Mouse (Mus musculus): ENCODE measurements around the gene Ccr10. TPM values are rescaled to one million over a fixed set of nuclear protein-coding genes. Genes with fewer than 3 reads are reported as not detected.
"Not testable (repeated sequence)": the region's sequence is repeated elsewhere in the genome, so short reads cannot be mapped to it uniquely, and the experiment has no call there.

Gene Ccr10
- polyA plus RNA-seq, 1 experiment from 2014 or later = not detected

- not testable (repeated sequence) for H3K27ac ChIP-seq (ENCODE audit: low read depth, low read length); H3K4me1 ChIP-seq (ENCODE audit: control insufficient read depth, insufficient read depth, low read length); H3K9ac ChIP-seq (ENCODE audit: low read length); H3K4me3 ChIP-seq (ENCODE audit: low read depth, low read length); DNase-seq (ENCODE audit: low spot score, missing footprints); ATAC-seq (ENCODE audit: low FRiP score); H3K4me2 ChIP-seq; H3K27me3 ChIP-seq (ENCODE audit: control insufficient read depth, insufficient read depth, low read length); H3K9me3 ChIP-seq (ENCODE audit: control insufficient read depth, low read length)
- WGBS = 100% methylated on average over 7 of the region's 9 CpGs
- peaks cover 11% of the 10 kb centered on the region for H3K36me3 ChIP-seq (ENCODE audit: control insufficient read depth, insufficient read depth, low read length)
These were observed 50.2 kb downstream of the Ccr10 start for GRCm38 (mm10) chr11:101125008-101125407.

- not testable (repeated sequence) for H3K9me3 ChIP-seq (ENCODE audit: control insufficient read depth, low read length); H3K27ac ChIP-seq (ENCODE audit: low read depth, low read length); H3K4me2 ChIP-seq; ATAC-seq (ENCODE audit: low FRiP score); H3K27me3 ChIP-seq (ENCODE audit: control insufficient read depth, insufficient read depth, low read length); H3K4me3 ChIP-seq (ENCODE audit: low read depth, low read length); DNase-seq (ENCODE audit: low spot score, missing footprints); H3K9ac ChIP-seq (ENCODE audit: low read length); H3K4me1 ChIP-seq (ENCODE audit: control insufficient read depth, insufficient read depth, low read length)
- peaks cover 11% of the 10 kb centered on the region for H3K36me3 ChIP-seq (ENCODE audit: control insufficient read depth, insufficient read depth, low read length)
- WGBS = 94% methylated on average over 8 of the region's 8 CpGs
These were observed 50.7 kb downstream of the Ccr10 start for GRCm38 (mm10) chr11:101124494-101124893.

Small RNA genes within 50 kb of the gene (microRNA-seq; reads per million reads assigned to microRNA genes)
- gene Gm27626 = not detected

Other genes with a start within 250 kb of the Ccr10 start
- gene Stat3, start 235.9 kb downstream of the Ccr10 start, polyA plus RNA-seq (2014; fragmentation: Nextera tagmentation; extraction: Ambion mirVana) = 22.8 and 24.0 TPM in 2 replicates
- 12.5 and 14.8 TPM in 2 replicates for gene Cavin1, start 204.6 kb downstream of the Ccr10 start, polyA plus RNA-seq (2014; fragmentation: Nextera tagmentation; extraction: Ambion mirVana)
- gene Atp6v0a1, start 166.0 kb downstream of the Ccr10 start, polyA plus RNA-seq (2014; fragmentation: Nextera tagmentation; extraction: Ambion mirVana) = 42.5 and 45.9 TPM in 2 replicates
- 6.0 and 6.9 TPM in 2 replicates for gene Naglu, start 105.4 kb downstream of the Ccr10 start, polyA plus RNA-seq (2014; fragmentation: Nextera tagmentation; extraction: Ambion mirVana)
- 0.10 TPM in 1 of 2 replicates, not detected in the other for gene Hsd17b1, start 97.0 kb downstream of the Ccr10 start, polyA plus RNA-seq (2014; fragmentation: Nextera tagmentation; extraction: Ambion mirVana)
- 53.2 and 53.3 TPM in 2 replicates for gene Coasy, start 92.9 kb downstream of the Ccr10 start, polyA plus RNA-seq (2014; fragmentation: Nextera tagmentation; extraction: Ambion mirVana)
- gene Mlx, start 88.2 kb downstream of the Ccr10 start, polyA plus RNA-seq (2014; fragmentation: Nextera tagmentation; extraction: Ambion mirVana) = 38.0 and 47.0 TPM in 2 replicates
- 57.0 and 64.8 TPM in 2 replicates for gene Psmc3ip, start 80.0 kb downstream of the Ccr10 start, polyA plus RNA-seq (2014; fragmentation: Nextera tagmentation; extraction: Ambion mirVana)
- gene Retreg3, start 55.5 kb downstream of the Ccr10 start, polyA plus RNA-seq (2014; fragmentation: Nextera tagmentation; extraction: Ambion mirVana) = 11.0 and 11.4 TPM in 2 replicates
- gene Tubg1, start 55.5 kb downstream of the Ccr10 start, polyA plus RNA-seq (2014; fragmentation: Nextera tagmentation; extraction: Ambion mirVana) = 96.3 and 108 TPM in 2 replicates
- 3.4 and 5.1 TPM in 2 replicates for gene Tubg2, start 19.5 kb downstream of the Ccr10 start, polyA plus RNA-seq (2014; fragmentation: Nextera tagmentation; extraction: Ambion mirVana)
- 0.30 and 0.32 TPM in 2 replicates for gene Cntnap1, start 4.9 kb downstream of the Ccr10 start, polyA plus RNA-seq (2014; fragmentation: Nextera tagmentation; extraction: Ambion mirVana)
- gene Plekhh3, start 4.1 kb downstream of the Ccr10 start, polyA plus RNA-seq (2014; fragmentation: Nextera tagmentation; extraction: Ambion mirVana) = 5.8 and 7.2 TPM in 2 replicates
- 10.4 and 10.6 TPM in 2 replicates for gene Ezh1, start 51.0 kb upstream of the Ccr10 start, polyA plus RNA-seq (2014; fragmentation: Nextera tagmentation; extraction: Ambion mirVana)
- gene Ramp2, start 70.6 kb upstream of the Ccr10 start, polyA plus RNA-seq (2014; fragmentation: Nextera tagmentation; extraction: Ambion mirVana) = 65.6 and 73.4 TPM in 2 replicates
- 122 and 130 TPM in 2 replicates for gene Vps25, start 78.3 kb upstream of the Ccr10 start, polyA plus RNA-seq (2014; fragmentation: Nextera tagmentation; extraction: Ambion mirVana)
- 4.8 and 5.2 TPM in 2 replicates for gene Wnk4, start 85.1 kb upstream of the Ccr10 start, polyA plus RNA-seq (2014; fragmentation: Nextera tagmentation; extraction: Ambion mirVana)
- gene Cntd1, start 103.6 kb upstream of the Ccr10 start, polyA plus RNA-seq (2014; fragmentation: Nextera tagmentation; extraction: Ambion mirVana) = 1.4 and 1.7 TPM in 2 replicates
- 213 and 220 TPM in 2 replicates for gene Coa3, start 103.7 kb upstream of the Ccr10 start, polyA plus RNA-seq (2014; fragmentation: Nextera tagmentation; extraction: Ambion mirVana)
- gene Becn1, start 126.8 kb upstream of the Ccr10 start, polyA plus RNA-seq (2014; fragmentation: Nextera tagmentation; extraction: Ambion mirVana) = 163 and 179 TPM in 2 replicates
- gene Psme3, start 140.8 kb upstream of the Ccr10 start, polyA plus RNA-seq (2014; fragmentation: Nextera tagmentation; extraction: Ambion mirVana) = 146 and 154 TPM in 2 replicates
- 1.3 and 1.4 TPM in 2 replicates for gene Aoc2, start 149.6 kb upstream of the Ccr10 start, polyA plus RNA-seq (2014; fragmentation: Nextera tagmentation; extraction: Ambion mirVana)
- gene Aoc3, start 155.2 kb upstream of the Ccr10 start, polyA plus RNA-seq (2014; fragmentation: Nextera tagmentation; extraction: Ambion mirVana) = not detected in 2 replicates
- gene G6pc, start 192.1 kb upstream of the Ccr10 start, polyA plus RNA-seq (2014; fragmentation: Nextera tagmentation; extraction: Ambion mirVana) = not detected in 2 replicates
- gene Aarsd1, start 242.2 kb upstream of the Ccr10 start, polyA plus RNA-seq (2014; fragmentation: Nextera tagmentation; extraction: Ambion mirVana) = 83.0 and 91.1 TPM in 2 replicates
- 7.6 and 9.9 TPM in 2 replicates for gene Gm27029, start 249.4 kb upstream of the Ccr10 start, polyA plus RNA-seq (2014; fragmentation: Nextera tagmentation; extraction: Ambion mirVana)
- gene Rundc1, start 249.6 kb upstream of the Ccr10 start, polyA plus RNA-seq (2014; fragmentation: Nextera tagmentation; extraction: Ambion mirVana) = 12.6 and 15.0 TPM in 2 replicates
- gene Ptges3l, start 249.9 kb upstream of the Ccr10 start, polyA plus RNA-seq (2014; fragmentation: Nextera tagmentation; extraction: Ambion mirVana) = 1.7 and 2.4 TPM in 2 replicates